Mouse (Mus musculus) T-helper 17 cell (primary cell): ENCODE measurements at regions not wholly inside any gene's neighbourhood (a gene's known extent, or its start where the extent isn't known, plus 50 kb on each side); places are given as distances from the start of the nearest gene placed in this dataset.

Source experiments
- in situ Hi-C, 2 experiments: fragments of 300-600 bp; cut with MboI, MseI; formaldehyde crosslinking; loops; 1 replicate in 1 of 2; 2 replicates in 1 of 2; pipeline ENCODE4 v1.15.1; 2025; ENCODE audit warnings: high pct_unique_total_duplicates in 2 of 2

- in situ Hi-C loops, result loop anchor here (25.0 kb wide), 2 partner anchors 305 to 430 kb away; partner anchors contain the start of genes Cenpo (in 1 of the 2) and Ptrhd1 (in 1 of the 2)
Observed at GRCm38 (mm10) chr12:4542191-4542590, 50.2 kb upstream of the Itsn2 start.

GRCm38 (mm10) chr12:4534252-4534651 is 57.3 kb upstream of the Ncoa1 start:
- in situ Hi-C loops, result loop anchor here (25.0 kb wide), 2 partner anchors 297 to 422 kb away; partner anchors contain the start of genes Cenpo (in 1 of the 2) and Ptrhd1 (in 1 of the 2)

GRCm38 (mm10) chr12:4533710-4534109 is 56.7 kb upstream of the Ncoa1 start:
- in situ Hi-C loops, result loop anchor here (25.0 kb wide), 2 partner anchors 296 to 421 kb away; partner anchors contain the start of genes Cenpo (in 1 of the 2) and Ptrhd1 (in 1 of the 2)

- in situ Hi-C loops, result loop anchor here (25.0 kb wide), 2 partner anchors 295 to 420 kb away; partner anchors contain the start of genes Cenpo (in 1 of the 2) and Ptrhd1 (in 1 of the 2)
Observed at GRCm38 (mm10) chr12:4532707-4533106, 55.7 kb upstream of the Ncoa1 start.

GRCm38 (mm10) chr12:4527027-4527426 is 50.0 kb upstream of the Ncoa1 start:
- in situ Hi-C loops, result loop anchor here (25.0 kb wide), 2 partner anchors 290 to 415 kb away; partner anchors contain the start of genes Cenpo (in 1 of the 2) and Ptrhd1 (in 1 of the 2)
